Mouse (Mus musculus) forebrain, embryonic 11.5 days (tissue): ENCODE data around the gene Tmem40. TPM values are rescaled to one million over a fixed set of nuclear protein-coding genes. Genes with fewer than 3 reads are reported as not detected.
A peak's percentile ranks its signal among the peaks of the same experiment; 100 is the strongest.

Experiments used
- ATAC-seq: fragments of 200-750 bp; cut with Nextera tagmentation; replicated peaks from 2 replicates; pipeline ENCODE4 v1.8.0; 2017; ENCODE audit warnings: moderate TSS enrichment; ENCODE audit not compliant: low FRiP score
- DNase-seq: peaks from one replicate; pipeline ENCODE4 v3.0.0-alpha.2; 2017; ENCODE audit warnings: low spot score
- H3K27ac ChIP-seq: fragments of 300-500 bp; sonication (generic); 2 replicates; pipeline ENCODE4 v1.5.1; 2014; ENCODE audit warnings: low read depth, low read length
- H3K27me3 ChIP-seq: fragments of 300-500 bp; sonication (generic); 2 replicates; pipeline ENCODE4 v1.6.1; 2014; ENCODE audit warnings: mild to moderate bottlenecking, low read length, mixed read lengths; ENCODE audit not compliant: control insufficient read depth, insufficient read depth
- H3K36me3 ChIP-seq: fragments of 300-500 bp; sonication (generic); 2 replicates; pipeline ENCODE4 v1.6.1; 2014; ENCODE audit warnings: mild to moderate bottlenecking, low read length, moderate library complexity, mixed read lengths; ENCODE audit not compliant: control insufficient read depth, insufficient read depth
- H3K4me1 ChIP-seq: fragments of 300-500 bp; sonication (generic); replicated peaks from 2 replicates; pipeline ENCODE4 v1.6.1; 2014; ENCODE audit warnings: low read length, mixed read lengths; ENCODE audit not compliant: control insufficient read depth, insufficient read depth
- H3K4me2 ChIP-seq: fragments of 300-500 bp; sonication (generic); 2 replicates; pipeline ENCODE4 v1.6.1; 2014; ENCODE audit warnings: low read depth, mild to moderate bottlenecking, low read length, moderate library complexity, mixed read lengths; ENCODE audit not compliant: severe bottlenecking
- H3K4me3 ChIP-seq: fragments of 300-500 bp; sonication (generic); 2 replicates; pipeline ENCODE4 v1.5.1; 2014; ENCODE audit warnings: low read depth, low read length
- H3K9ac ChIP-seq: fragments of 300-500 bp; sonication (generic); 2 replicates; pipeline ENCODE4 v1.6.1; 2014; ENCODE audit warnings: low read length
- H3K9me3 ChIP-seq: fragments of 300-500 bp; sonication (generic); 2 replicates; pipeline ENCODE4 v1.6.1; 2016; ENCODE audit warnings: low read length, mixed read lengths; ENCODE audit not compliant: control insufficient read depth
- WGBS: fragments of 180-500 bp; shearing (Covaris S2); extraction: QIAGEN DNeasy Blood & Tissue Kit; methylation state at CpG from one replicate; pipeline ENCODE4 v1.1.7; 2014; 5-methylcytosine and 5-hydroxymethylcytosine counted together
- polyA plus RNA-seq: library from polyadenylated mRNA; unstranded; fragments of >200 nt; fragmentation: Nextera tagmentation; extraction: Ambion mirVana; gene quantifications from 2 replicates; pipeline ENCODE4 v1.2.1, GENCODE M21; 2014

Gene Tmem40
- polyA plus RNA-seq, 1 experiment from 2014 or later: 2.2 TPM

GRCm38 (mm10) chr6:115760137-115760536, 2.1 kb downstream of the Tmem40 start:
- Histone ChIP-seq H3K4me3 (no peak overlapping the region), H3K9ac (no peak overlapping the region), H3K9me3 (no peaks in the 10 kb centered on the region), H3K27me3 (no peaks in the 10 kb centered on the region), H3K4me2 (no peak overlapping the region), H3K36me3 (no peaks in the 10 kb centered on the region), H3K4me1 (peaks cover 12% of the 10 kb centered on the region), H3K27ac (no peak overlapping the region)
- 89% methylated on average over 4 of the region's 4 CpGs for WGBS
- no peak for ATAC-seq
- DNase-seq: no peak

- Histone ChIP-seq H3K9ac (no peak overlapping the region), H3K27ac (no peak overlapping the region), H3K9me3 (no peaks in the 10 kb centered on the region), H3K4me3 (no peak overlapping the region), H3K4me1 (peaks cover 11% of the 10 kb centered on the region), H3K27me3 (no peaks in the 10 kb centered on the region), H3K4me2 (no peak overlapping the region), H3K36me3 (no peaks in the 10 kb centered on the region)
- DNase-seq (no peak), ATAC-seq (no peak)
- 80% methylated on average over 5 of the region's 5 CpGs for WGBS
Measured at GRCm38 (mm10) chr6:115759461-115759860, 2.7 kb downstream of the Tmem40 start.

- 80% methylated on average over 9 of the region's 9 CpGs for WGBS
- H3K9ac ChIP-seq: no peak overlapping the region
- H3K9me3 ChIP-seq: no peaks in the 10 kb centered on the region
- H3K36me3 ChIP-seq: no peaks in the 10 kb centered on the region
- ATAC-seq (no peak), DNase-seq (no peak)
- H3K4me1 ChIP-seq: peaks cover 6% of the 10 kb centered on the region
- H3K27me3 ChIP-seq: no peaks in the 10 kb centered on the region
- no peak overlapping the region for H3K4me2 ChIP-seq
- no peak overlapping the region for H3K4me3 ChIP-seq
- no peak overlapping the region for H3K27ac ChIP-seq
Measured at GRCm38 (mm10) chr6:115758981-115759435, 3.2 kb downstream of the Tmem40 start.

- no peak for DNase-seq
- Histone ChIP-seq H3K9ac (no peak overlapping the region), H3K4me2 (no peak overlapping the region), H3K4me1 (no peaks in the 10 kb centered on the region), H3K27ac (no peak overlapping the region), H3K27me3 (no peaks in the 10 kb centered on the region), H3K9me3 (no peaks in the 10 kb centered on the region), H3K36me3 (no peaks in the 10 kb centered on the region), H3K4me3 (no peak overlapping the region)
- no peak for ATAC-seq
- 84% methylated on average over 7 of the region's 7 CpGs for WGBS
Measured at GRCm38 (mm10) chr6:115755536-115755935, 6.7 kb downstream of the Tmem40 start.

- ATAC-seq (no peak), DNase-seq (no peak)
- whole genome bisulfite sequencing: 38% methylated on average over 1 of the region's 1 CpGs
- H3K9me3 ChIP-seq: no peaks in the 10 kb centered on the region
- H3K4me3 ChIP-seq: no peak overlapping the region
- H3K27ac ChIP-seq: no peak overlapping the region
- H3K9ac ChIP-seq: no peak overlapping the region
- no peaks in the 10 kb centered on the region for H3K4me1 ChIP-seq
- H3K36me3 ChIP-seq: no peaks in the 10 kb centered on the region
- no peaks in the 10 kb centered on the region for H3K27me3 ChIP-seq
- no peak overlapping the region for H3K4me2 ChIP-seq
Measured at GRCm38 (mm10) chr6:115746326-115746725, 15.9 kb downstream of the Tmem40 start.

GRCm38 (mm10) chr6:115743569-115743968, 18.6 kb downstream of the Tmem40 start:
- peak; percentile 62 for DNase-seq
- peak; percentile 33; the same call in 1 of the 2 replicates for ATAC-seq

GRCm38 (mm10) chr6:115739056-115739455, 23.2 kb downstream of the Tmem40 start:
- ATAC-seq: no peak
- Histone ChIP-seq H3K9me3 (no peaks in the 10 kb centered on the region; the same call in 1 of the 2 replicates), H3K4me3 (no peak overlapping the region)

More at GRCm38 (mm10) chr6:115743569-115743968, 18.6 kb downstream of the Tmem40 start:
- Histone ChIP-seq H3K4me2 (no peak overlapping the region), H3K27me3 (no peaks in the 10 kb centered on the region), H3K9me3 (no peaks in the 10 kb centered on the region), H3K9ac (no peak overlapping the region), H3K4me1 (no peaks in the 10 kb centered on the region), H3K36me3 (no peaks in the 10 kb centered on the region), H3K27ac (no peak overlapping the region), H3K4me3 (no peak overlapping the region)
- WGBS: 10% methylated on average over 1 of the region's 1 CpGs

GRCm38 (mm10) chr6:115734909-115735308, 27.3 kb downstream of the Tmem40 start:
- ATAC-seq (no peak), DNase-seq (peak; percentile 62)
- H3K27me3 ChIP-seq: no peaks in the 10 kb centered on the region
- no peak overlapping the region for H3K9ac ChIP-seq
- no peaks in the 10 kb centered on the region for H3K36me3 ChIP-seq
- H3K27ac ChIP-seq: no peak overlapping the region
- H3K4me1 ChIP-seq: no peaks in the 10 kb centered on the region
- no peak overlapping the region for H3K4me2 ChIP-seq
- 74% methylated on average over 4 of the region's 4 CpGs for whole genome bisulfite sequencing
- no peak overlapping the region for H3K4me3 ChIP-seq
- H3K9me3 ChIP-seq: no peaks in the 10 kb centered on the region; the same call in 1 of the 2 replicates

More at GRCm38 (mm10) chr6:115739056-115739455, 23.2 kb downstream of the Tmem40 start:
- WGBS: 91% methylated on average over 5 of the region's 5 CpGs
- no peak overlapping the region for H3K27ac ChIP-seq
- no peaks in the 10 kb centered on the region for H3K4me1 ChIP-seq
- no peak overlapping the region for H3K4me2 ChIP-seq
- DNase-seq: no peak
- no peak overlapping the region for H3K9ac ChIP-seq
- H3K27me3 ChIP-seq: no peaks in the 10 kb centered on the region
- H3K36me3 ChIP-seq: no peaks in the 10 kb centered on the region

GRCm38 (mm10) chr6:115732341-115732928, 29.8 kb downstream of the Tmem40 start:
- H3K9ac ChIP-seq: no peak overlapping the region
- H3K9me3 ChIP-seq: no peaks in the 10 kb centered on the region; the same call in 1 of the 2 replicates
- H3K4me3 ChIP-seq: no peak overlapping the region
- DNase-seq (no peak), ATAC-seq (no peak)
- H3K4me2 ChIP-seq: no peak overlapping the region
- WGBS: 86% methylated on average over 22 of the region's 22 CpGs
- H3K27ac ChIP-seq: no peak overlapping the region
- no peaks in the 10 kb centered on the region for H3K36me3 ChIP-seq
- no peaks in the 10 kb centered on the region for H3K4me1 ChIP-seq
- no peaks in the 10 kb centered on the region for H3K27me3 ChIP-seq
